Mouse (Mus musculus): ENCODE results near the gene Hdac4.

The Hdac4 gene

DNA sequence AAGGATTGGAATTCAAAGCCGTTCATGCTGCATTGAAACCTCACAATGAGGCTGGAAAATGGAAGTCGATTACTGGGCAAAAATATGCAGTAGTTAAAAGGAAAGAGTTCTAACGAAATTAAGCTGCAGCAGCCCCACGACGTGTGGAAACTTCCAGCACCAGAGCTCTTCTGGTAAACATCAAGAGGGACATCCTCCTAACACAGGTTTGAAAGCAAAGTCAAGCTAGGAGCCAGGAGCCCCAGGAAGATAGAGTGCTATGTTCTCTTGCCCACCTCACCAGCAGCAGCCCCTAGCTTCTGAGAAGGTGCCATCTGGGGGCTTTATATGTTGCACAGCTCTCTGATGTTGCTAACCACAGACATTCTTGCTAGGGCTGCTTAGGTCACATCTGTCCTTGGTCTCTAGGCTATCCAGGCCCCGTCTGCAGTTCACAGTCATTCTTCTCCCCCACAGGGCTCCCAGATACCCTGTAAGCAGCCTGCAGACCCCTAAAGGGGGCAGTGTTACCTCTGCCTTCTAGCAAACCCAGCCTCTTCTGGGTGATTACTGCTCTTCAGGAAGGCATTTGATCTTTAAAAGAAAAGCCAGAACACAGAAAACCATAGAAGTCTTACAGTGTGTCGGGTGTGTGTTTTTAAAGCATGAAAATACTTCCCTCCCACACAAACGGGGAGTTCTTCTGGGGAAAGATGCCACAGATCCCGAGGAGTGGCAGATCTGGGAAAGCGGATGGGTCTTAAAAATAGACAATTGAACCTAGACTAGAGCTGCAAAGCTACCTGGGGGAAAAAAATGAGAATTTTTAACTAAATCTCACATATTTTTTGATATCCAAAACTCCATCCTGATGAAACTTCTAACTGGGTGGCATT lies 17.2 kb downstream of the Hdac4 start:
- no peak for DNase-seq (ENCODE audit: low read depth, low spot score)

GRCm38 (mm10) chr1:92177599-92177998 lies 17.9 kb downstream of the Hdac4 start:
- no peak for DNase-seq (ENCODE audit: low read depth, low spot score)

DNA sequence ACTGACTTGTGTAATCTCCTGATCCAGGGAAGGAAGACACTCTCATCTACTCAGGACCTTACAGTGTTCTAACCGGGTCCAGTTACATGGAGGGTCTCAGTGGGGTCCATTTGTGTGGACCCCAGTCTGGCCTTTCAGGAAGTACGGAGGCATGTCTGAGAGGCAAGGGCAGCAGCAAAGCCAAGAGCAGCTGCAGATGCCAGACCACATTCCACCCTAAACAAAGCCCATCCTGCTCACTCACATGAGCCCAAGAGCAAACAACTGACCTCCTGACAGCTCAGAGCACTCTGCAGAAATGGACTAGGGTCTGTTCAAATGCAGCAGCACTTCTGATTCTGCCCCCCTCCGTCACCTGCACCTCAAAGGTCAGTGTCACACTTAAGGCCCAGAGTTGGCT lies 18.3 kb downstream of the Hdac4 start:
- DNase-seq (ENCODE audit: low read depth, low spot score): no peak

DNA sequence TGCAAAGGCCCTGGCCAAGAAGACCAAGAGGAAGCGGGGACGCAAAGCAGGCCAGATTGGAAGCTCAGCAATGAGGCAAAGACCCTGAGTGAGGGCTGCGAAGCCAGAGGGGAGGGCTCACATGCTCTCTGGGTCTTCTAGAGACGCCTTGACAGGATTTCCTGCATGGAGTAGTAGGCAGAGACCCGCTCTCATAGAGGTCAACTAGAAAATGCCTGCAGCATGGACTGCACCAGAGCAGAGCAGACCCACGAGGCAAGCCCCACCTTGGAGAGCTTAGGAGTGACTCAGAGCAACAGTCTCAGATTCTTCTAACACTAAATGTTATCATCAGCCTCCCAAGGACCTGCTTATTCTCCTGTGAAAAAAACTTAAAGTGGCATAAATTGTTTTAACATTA lies 20.2 kb downstream of the Hdac4 start:
- DNase-seq (ENCODE audit: low read depth, low spot score): no peak

DNA sequence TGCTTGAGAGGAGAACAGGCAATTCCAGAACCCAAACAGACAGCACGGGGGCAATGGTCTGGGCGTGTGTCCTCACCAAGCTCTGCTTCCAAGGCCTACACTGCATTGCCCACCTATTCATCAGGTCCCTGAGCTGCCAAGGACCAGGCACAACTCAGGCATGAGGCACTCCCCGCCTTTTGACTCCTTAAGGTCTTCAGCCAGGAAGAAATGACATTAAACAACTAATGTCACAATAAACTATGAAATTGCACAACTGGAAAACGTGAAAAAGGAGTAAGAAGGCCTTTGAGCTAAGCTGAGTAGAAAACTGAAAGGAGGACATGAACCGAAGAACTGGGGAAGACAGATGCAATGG lies 20.6 kb downstream of the Hdac4 start:
- no peak for DNase-seq (ENCODE audit: low read depth, low spot score)

DNA sequence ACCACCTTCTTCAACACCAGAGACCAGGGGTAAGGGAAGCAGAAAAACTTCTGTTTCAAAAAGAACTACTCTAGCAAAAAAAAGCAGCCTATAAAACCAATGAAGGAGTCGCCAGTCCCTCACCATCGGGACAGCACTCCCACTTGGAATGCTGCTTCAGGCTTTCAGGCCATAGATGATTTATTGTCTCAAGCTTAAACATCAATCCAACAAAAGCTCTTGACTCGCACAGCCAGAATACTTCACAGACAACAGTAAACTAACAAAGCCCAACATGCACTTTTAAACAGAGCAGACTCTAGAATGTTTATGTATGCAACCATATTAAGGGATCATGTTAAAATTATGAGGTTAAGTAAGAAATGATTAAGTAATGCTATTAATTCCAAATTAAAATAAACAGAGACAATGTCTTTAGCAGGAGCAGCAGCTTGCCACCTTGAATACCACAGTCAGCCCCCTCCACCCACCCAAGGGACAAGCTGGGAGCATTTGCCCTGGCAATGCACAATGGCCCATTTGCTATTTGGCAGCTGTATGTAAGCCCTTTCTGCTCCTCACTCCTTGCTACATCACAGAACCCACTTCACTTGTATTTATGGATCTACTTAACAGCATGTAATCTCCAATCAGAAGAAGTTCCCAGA lies 21.1 kb downstream of the Hdac4 start:
- DNase-seq (ENCODE audit: low read depth, low spot score): no peak

DNA sequence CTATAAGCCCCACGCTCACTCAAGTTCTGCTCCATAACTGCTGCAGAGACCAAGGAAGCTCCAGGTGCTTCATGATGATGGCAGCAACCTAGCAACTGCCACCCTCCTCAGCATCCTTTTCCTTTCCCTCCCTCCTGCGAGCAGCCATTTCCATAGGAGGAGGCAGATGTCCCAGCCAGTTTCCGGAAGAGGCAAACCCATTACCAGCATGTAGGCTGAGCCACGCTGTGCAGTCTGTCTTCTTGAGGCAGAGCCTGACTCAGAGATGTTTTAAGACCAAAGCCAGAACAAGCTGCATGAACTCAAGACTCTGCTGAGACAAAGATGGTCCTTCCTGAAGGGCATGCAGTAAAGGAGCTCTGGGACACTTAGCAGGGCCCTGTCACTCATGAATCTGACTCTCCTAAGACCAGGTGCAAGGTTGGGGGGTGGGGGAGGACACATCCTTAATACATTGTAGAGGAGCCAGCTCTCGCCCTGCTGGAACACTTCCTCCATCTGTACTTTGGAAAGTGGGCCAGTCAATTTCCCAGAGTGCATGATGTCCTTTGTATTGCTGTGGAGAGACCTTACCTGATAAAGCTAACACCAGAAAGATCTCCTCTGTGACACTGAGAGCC lies 24.8 kb downstream of the Hdac4 start:
- no peak for DNase-seq (ENCODE audit: low read depth, low spot score)

DNA sequence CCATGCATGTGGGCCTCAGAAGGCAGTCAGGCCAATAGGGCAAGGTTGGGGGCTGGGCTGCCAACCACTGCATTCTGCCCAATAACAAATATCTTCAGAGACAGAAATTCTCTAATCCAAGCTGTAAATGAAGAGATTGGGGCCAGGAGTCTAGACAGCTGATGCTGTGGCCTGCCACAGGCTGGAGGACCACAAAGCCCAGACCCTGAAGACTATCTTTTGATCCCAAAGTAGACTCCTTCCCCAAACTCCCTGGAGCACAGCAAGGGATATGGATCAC lies 25.8 kb downstream of the Hdac4 start:
- DNase-seq (ENCODE audit: low read depth, low spot score): no peak

GRCm38 (mm10) chr1:92168900-92169775 lies 26.4 kb downstream of the Hdac4 start:
- no peak for DNase-seq (ENCODE audit: low read depth, low spot score)

DNA sequence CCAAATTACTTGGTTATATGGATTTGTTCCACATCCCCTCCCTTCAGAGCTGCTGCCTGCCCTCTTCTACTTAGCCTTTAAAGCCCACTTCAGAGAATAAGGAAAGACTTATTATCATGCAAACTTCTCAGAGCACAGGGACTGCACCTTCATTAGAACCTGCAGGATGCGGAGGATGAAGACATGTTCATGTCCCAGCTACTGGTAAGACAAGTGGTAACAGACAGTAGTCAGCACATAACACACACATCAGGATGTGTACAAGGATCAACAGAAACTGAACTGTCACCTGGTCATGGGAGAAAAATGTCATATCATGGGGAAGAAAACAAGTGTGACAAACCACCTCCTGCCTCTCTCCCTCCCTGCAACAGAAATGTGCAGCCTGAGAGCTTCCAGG lies 31.6 kb downstream of the Hdac4 start:
- no peak for DNase-seq (ENCODE audit: low read depth, low spot score)

- no peak for DNase-seq (ENCODE audit: low read depth, low spot score)
Measured at GRCm38 (mm10) chr1:92159804-92160203, 35.7 kb downstream of the Hdac4 start.

DNA sequence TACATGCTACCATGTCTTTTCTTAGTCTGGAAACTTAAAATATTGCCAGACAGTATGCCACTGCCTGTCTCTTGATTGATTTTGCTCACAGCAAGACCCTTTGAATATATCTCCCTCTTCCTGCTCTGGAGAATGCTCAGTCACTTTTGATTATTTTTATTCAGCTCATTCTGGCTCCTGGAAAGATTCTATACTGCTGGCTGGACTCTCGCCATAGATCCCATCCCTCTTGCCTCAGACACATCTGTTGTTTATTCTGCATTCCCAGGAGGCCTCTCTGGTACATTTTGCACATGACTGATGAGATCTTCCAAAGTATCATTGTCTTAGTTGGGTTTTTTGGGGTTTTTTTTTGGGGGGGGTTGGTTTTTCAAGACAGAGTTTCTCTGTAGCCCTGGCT lies 45.3 kb downstream of the Hdac4 start:
- DNase-seq (ENCODE audit: low read depth, low spot score): no peak

DNA sequence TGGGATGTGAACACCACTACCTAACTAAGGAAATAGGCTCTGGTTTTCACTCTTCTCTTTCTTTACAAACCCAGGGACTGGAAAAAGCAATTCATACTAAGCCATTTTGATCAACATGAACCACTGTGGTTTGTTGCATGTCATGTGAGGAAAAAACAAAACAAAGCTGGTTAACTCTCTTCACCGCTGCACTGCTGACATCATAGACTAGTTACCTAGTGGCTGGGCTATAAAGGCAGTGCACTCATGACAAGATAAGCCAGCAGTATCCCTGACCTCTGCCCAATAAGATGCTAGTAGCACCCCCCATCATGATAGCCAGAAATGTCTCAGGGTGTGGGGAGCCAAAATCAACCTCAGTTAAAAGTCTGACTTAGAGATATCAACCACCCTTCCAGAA lies 47.0 kb downstream of the Hdac4 start:
- no peak for DNase-seq (ENCODE audit: low read depth, low spot score)

DNA sequence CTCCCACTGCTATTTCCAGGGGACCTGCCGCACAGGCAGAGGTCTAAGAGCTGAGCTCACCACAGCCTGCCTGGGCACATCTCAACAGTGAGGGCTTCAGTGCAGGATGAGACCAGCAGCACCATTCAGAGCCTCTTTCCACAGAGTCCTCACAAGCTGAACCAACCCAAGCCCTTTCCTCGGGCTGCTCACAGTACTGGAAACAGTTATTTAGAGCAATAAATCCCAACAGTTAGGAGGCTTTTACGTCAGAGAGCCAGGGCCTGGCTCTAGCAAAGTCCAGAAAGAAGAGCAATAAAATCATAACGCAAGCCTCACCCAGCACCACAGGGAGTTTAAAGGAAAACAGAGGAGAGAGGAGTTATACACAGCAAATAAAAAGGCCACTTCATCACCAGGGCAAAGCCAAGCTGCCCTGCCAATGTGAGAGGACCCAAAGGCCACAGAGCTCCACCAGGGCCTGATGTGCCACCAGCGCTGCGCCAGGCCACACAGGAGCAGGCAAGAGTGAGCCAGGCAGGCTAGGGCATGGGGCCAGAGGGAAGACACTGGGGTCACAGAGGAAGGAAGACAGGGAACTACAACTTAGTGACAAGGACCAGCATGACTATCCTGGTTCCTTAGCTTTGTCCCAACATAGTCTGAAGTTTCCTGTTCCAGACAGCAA lies 50.5 kb downstream of the Hdac4 start:
- DNase-seq (ENCODE audit: low read depth, low spot score): no peak

DNA sequence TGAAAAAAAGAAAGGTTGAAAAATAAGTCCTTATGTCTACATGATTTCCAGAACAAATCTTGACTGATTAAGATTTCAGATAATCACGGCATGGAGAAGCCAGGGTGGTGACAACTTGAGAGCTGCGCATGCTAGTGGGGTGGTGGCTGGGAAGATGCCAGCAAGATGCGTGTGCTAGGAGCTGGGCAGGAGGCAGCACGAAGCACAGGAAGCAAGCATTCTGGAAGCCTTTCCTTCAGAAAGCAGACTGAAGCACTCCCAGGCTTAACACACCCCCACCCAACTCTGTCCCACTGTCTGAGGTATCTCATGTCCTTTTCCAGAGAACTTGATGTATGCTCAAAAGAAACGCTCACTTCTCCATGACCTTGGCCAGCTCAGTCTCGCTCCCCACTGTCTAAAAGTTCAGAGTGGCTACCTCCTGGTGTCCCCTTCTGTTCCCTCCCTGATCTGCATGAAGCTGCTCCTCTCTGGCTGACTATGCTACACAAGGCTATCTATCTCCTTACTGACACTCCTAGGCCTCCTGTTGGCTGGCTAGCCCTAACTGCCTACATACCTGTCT lies 52.1 kb downstream of the Hdac4 start:
- DNase-seq (ENCODE audit: low read depth, low spot score): no peak

GRCm38 (mm10) chr1:92142793-92143192 lies 52.7 kb downstream of the Hdac4 start:
- no peak for DNase-seq (ENCODE audit: low read depth, low spot score)

- DNase-seq (ENCODE audit: low read depth, low spot score): no peak
Measured at GRCm38 (mm10) chr1:92139001-92139400, 56.5 kb downstream of the Hdac4 start.

GRCm38 (mm10) chr1:92137136-92137848 lies 58.2 kb downstream of the Hdac4 start:
- no peak for DNase-seq (ENCODE audit: low read depth, low spot score)

DNA sequence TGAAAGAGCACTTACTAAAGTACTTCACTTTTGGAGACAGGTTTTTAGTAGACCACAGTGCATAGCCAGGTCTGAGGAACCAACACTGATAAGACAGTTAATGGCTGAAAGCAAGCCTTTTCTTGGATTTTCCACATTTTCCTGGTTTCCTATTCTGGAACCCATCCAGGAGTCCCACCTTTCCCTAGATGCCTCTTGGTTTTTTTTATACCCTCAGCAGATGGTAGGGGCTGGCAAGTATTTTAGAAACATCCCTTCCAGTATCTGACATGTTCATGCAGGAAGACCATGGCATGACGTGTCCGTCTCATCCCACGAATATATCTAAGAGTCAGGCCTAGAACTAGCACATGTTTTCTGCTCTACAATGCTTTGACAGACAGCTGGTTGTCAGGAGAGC lies 59.1 kb downstream of the Hdac4 start:
- no peak for DNase-seq (ENCODE audit: low read depth, low spot score)

DNA sequence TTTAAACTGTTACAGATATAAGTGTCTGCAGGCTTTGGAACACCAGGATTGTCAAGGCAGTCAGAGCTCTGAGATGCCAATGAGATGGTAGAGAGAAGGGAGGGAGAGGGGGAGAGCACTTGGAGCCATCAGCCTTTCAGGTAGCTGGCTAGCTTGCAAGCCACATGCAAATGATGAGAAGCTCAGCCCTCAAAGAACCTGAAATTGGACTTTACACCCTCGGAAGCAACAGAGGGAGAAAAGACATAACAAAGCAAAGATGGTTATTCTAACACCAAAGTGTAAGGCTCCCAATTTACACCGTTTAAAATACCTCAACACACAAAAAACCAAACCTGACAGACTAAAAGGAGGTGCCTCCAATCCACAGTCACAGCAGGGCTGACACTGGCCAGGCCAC lies 63.3 kb downstream of the Hdac4 start:
- no peak for DNase-seq (ENCODE audit: low read depth, low spot score)

All from brain, embryonic 18.5 days (tissue).